Mouse (Mus musculus) brain, embryonic 14.5 days (tissue): ENCODE measurements around the gene Nup62.

Source experiments
- CTCF ChIP-seq: fragments of 200-500 bp; IDR thresholded peaks from 2 replicates; pipeline ENCODE4 v1.5.1; 2012; ENCODE audit warnings: inconsistent platforms, mild to moderate bottlenecking, moderate library complexity, borderline replicate concordance; ENCODE audit not compliant: insufficient read depth, insufficient read length; ENCODE audit errors: extremely low read depth
- POLR2A ChIP-seq: fragments of 200-500 bp; IDR thresholded peaks from 2 replicates; pipeline ENCODE4 v1.6.1; 2012; ENCODE audit warnings: mild to moderate bottlenecking, inconsistent platforms, borderline replicate concordance; ENCODE audit not compliant: poor library complexity, insufficient read depth, insufficient read length, severe bottlenecking; ENCODE audit errors: extremely low read depth

DNA sequence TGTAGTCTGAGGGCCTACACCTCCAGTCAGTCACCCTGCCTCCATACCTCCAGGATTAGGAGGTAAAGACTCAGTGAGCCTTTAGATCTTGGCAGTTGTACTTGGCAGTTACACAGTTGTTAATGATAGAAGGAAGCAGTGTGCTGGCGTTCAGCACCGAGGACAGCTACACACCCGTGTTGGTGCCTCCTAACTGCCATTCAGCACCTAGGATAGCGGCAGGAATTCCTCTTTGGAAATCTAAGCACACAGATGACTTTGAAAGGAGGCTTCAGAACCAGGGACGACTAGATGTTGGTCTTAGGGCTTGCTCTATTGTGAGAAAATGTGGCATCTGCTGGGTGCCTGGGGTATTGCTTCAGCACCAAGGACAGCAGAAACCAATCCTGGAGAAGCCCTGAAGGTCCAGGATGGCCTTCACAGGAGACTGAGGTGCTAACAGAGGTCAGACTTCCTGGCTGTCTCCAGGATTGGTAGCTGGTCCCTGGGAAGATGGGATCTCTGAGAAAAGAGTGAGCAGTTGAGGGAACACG, 45.8 kb upstream of the Nup62 start:
- TF ChIP-seq POLR2A: no peak
- no peak for TF ChIP-seq CTCF
